Mouse (Mus musculus) embryonic facial prominence, embryonic 12.5 days (tissue): Measurements from ENCODE around the gene Dhx40. TPM values are rescaled to one million over a fixed set of nuclear protein-coding genes. Genes with fewer than 3 reads are reported as not detected.
"Not testable (repeated sequence)": the region's sequence is repeated elsewhere in the genome, so short reads cannot be mapped to it uniquely, and the experiment has no call there.

ENCODE experiments used
- ATAC-seq: fragments of 200-750 bp; cut with Nextera tagmentation; 2 replicates; pipeline ENCODE4 v1.8.0; 2017; ENCODE audit not compliant: insufficient number of reproducible peaks, insufficient read depth, low FRiP score, low TSS enrichment
- H3K27ac ChIP-seq: fragments of 300-500 bp; sonication (generic); 2 replicates; pipeline ENCODE4 v1.5.1; 2016; ENCODE audit warnings: mild to moderate bottlenecking
- H3K27me3 ChIP-seq: fragments of 300-500 bp; sonication (generic); 2 replicates; pipeline ENCODE4 v1.6.1; 2016; ENCODE audit warnings: mild to moderate bottlenecking, moderate library complexity
- H3K36me3 ChIP-seq: fragments of 300-500 bp; sonication (generic); 2 replicates; pipeline ENCODE4 v1.6.1; 2016; ENCODE audit warnings: mild to moderate bottlenecking
- H3K4me1 ChIP-seq: fragments of 300-500 bp; sonication (generic); 2 replicates; pipeline ENCODE4 v1.6.1; 2016
- H3K4me2 ChIP-seq: fragments of 300-500 bp; sonication (generic); replicated peaks from 2 replicates; pipeline ENCODE4 v1.6.1; 2016; ENCODE audit warnings: mild to moderate bottlenecking, moderate library complexity
- H3K4me3 ChIP-seq: fragments of 300-500 bp; sonication (generic); 2 replicates; pipeline ENCODE4 v1.5.1; 2016; ENCODE audit warnings: mild to moderate bottlenecking
- H3K9ac ChIP-seq: fragments of 300-500 bp; sonication (generic); 2 replicates; pipeline ENCODE4 v1.6.1; 2016; ENCODE audit warnings: mild to moderate bottlenecking, moderate library complexity
- H3K9me3 ChIP-seq: fragments of 300-500 bp; sonication (generic); 2 replicates; pipeline ENCODE4 v1.6.1; 2016; ENCODE audit warnings: mild to moderate bottlenecking, moderate library complexity
- WGBS: fragments of 180-500 bp; shearing (Covaris S2); methylation state at CpG from one replicate; pipeline ENCODE4 v1.1.7; 2016; 5-methylcytosine and 5-hydroxymethylcytosine counted together
- polyA plus RNA-seq: library from polyadenylated mRNA; unstranded; fragments of >200 nt; fragmentation: Nextera tagmentation; extraction: Ambion mirVana; gene quantifications from 2 replicates; pipeline ENCODE4 v1.2.1, GENCODE M21; 2016

The Dhx40 gene
- polyA plus RNA-seq, 1 experiment from 2014 or later: 31.2 TPM

GRCm38 (mm10) chr11:86742605-86743004 is 64.9 kb downstream of the Dhx40 start:
- WGBS: 69% methylated on average over 2 of the region's 2 CpGs
- H3K36me3 ChIP-seq: no peaks in the 10 kb centered on the region

GRCm38 (mm10) chr11:86741505-86741904 is 66.0 kb downstream of the Dhx40 start:
- H3K9me3 ChIP-seq: no peaks in the 10 kb centered on the region
- WGBS: 98% methylated on average over 5 of the region's 5 CpGs
- H3K27ac ChIP-seq: no peak overlapping the region
- ATAC-seq: no peak
- H3K4me3 ChIP-seq: no peak overlapping the region
- H3K4me2 ChIP-seq: no peak overlapping the region
- H3K27me3 ChIP-seq: no peaks in the 10 kb centered on the region
- no peaks in the 10 kb centered on the region for H3K36me3 ChIP-seq
- no peak overlapping the region for H3K9ac ChIP-seq
- H3K4me1 ChIP-seq: no peaks in the 10 kb centered on the region

More at GRCm38 (mm10) chr11:86742605-86743004, 64.9 kb downstream of the Dhx40 start:
- Histone ChIP-seq H3K9ac (no peak overlapping the region), H3K9me3 (no peaks in the 10 kb centered on the region), H3K27ac (no peak overlapping the region), H3K4me1 (no peaks in the 10 kb centered on the region), H3K27me3 (no peaks in the 10 kb centered on the region), H3K4me3 (no peak overlapping the region), H3K4me2 (no peak overlapping the region)
- ATAC-seq: no peak

DNA sequence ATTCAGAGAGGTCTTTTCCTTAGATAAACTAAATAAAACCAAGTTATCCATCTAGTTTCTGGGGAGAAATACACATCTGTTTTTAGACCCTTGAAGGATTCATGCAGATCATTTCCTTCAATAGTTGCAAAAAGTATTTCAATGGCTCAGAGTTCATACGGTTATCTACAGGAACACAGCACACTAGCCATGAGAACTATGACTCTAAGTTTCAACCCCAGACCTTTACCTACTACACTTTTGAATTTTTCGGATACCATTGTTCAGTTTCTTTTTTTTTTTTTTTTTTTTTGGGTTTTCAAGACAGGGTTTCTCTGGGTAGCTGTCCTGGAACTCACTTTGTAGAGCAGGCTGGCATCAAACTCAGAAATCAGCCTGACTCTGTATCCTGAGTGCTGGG is 68.1 kb downstream of the Dhx40 start:
- no peak overlapping the region for H3K4me3 ChIP-seq
- no peaks in the 10 kb centered on the region for H3K9me3 ChIP-seq
- H3K9ac ChIP-seq: no peak overlapping the region
- 91% methylated on average over 2 of the region's 2 CpGs for WGBS
- H3K27ac ChIP-seq: no peak overlapping the region
- no peak overlapping the region for H3K4me2 ChIP-seq
- peaks cover 4% of the 10 kb centered on the region; the same call in 1 of the 2 replicates for H3K36me3 ChIP-seq
- H3K27me3 ChIP-seq: no peaks in the 10 kb centered on the region
- no peaks in the 10 kb centered on the region for H3K4me1 ChIP-seq
- no peak for ATAC-seq

DNA sequence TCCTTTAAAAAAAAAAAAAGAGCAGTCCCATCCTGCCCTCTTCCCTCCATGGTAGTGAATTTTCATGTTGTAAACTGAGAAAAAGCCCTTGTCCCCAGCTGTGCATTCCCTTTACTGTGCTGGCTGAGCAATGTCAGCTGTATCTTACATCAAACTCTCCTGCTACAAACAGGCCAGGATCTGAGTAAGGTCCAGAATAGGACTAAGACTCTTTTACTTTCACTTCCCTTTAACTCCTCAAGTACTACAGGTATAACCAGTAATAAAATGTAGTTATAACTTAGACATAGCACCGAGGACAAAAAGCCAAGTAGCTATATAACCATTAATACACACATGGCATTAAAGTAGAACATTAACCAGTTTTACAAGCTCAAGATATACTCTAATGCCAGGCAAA is 68.6 kb downstream of the Dhx40 start:
- H3K4me3 ChIP-seq: no peak overlapping the region
- H3K9ac ChIP-seq: no peak overlapping the region
- peaks cover 4% of the 10 kb centered on the region; the same call in 1 of the 2 replicates for H3K36me3 ChIP-seq
- WGBS: 94% methylated on average over 1 of the region's 1 CpGs
- no peaks in the 10 kb centered on the region for H3K4me1 ChIP-seq
- H3K27me3 ChIP-seq: no peaks in the 10 kb centered on the region
- no peaks in the 10 kb centered on the region for H3K9me3 ChIP-seq
- no peak overlapping the region for H3K4me2 ChIP-seq
- ATAC-seq: no peak
- H3K27ac ChIP-seq: no peak overlapping the region

- not testable (repeated sequence) for H3K27me3 ChIP-seq, H3K4me2 ChIP-seq, H3K4me3 ChIP-seq, H3K9ac ChIP-seq, H3K9me3 ChIP-seq, H3K36me3 ChIP-seq, H3K4me1 ChIP-seq, H3K27ac ChIP-seq, ATAC-seq
- WGBS: 80% methylated on average over 1 of the region's 1 CpGs
Observed at GRCm38 (mm10) chr11:86738308-86738707, 69.2 kb downstream of the Dhx40 start.

GRCm38 (mm10) chr11:86737301-86738000 is 70.1 kb downstream of the Dhx40 start:
- Histone ChIP-seq H3K36me3 (peaks cover 14% of the 10 kb centered on the region; the same call in 1 of the 2 replicates), H3K9me3 (no peaks in the 10 kb centered on the region), H3K27ac (no peak overlapping the region), H3K4me3 (no peak overlapping the region), H3K9ac (no peak overlapping the region), H3K27me3 (no peaks in the 10 kb centered on the region), H3K4me1 (no peaks in the 10 kb centered on the region), H3K4me2 (no peak overlapping the region)
- WGBS: 83% methylated on average over 8 of the region's 8 CpGs
- ATAC-seq: no peak

- H3K36me3 ChIP-seq: peaks cover 28% of the 10 kb centered on the region
- H3K4me1 ChIP-seq: no peaks in the 10 kb centered on the region
- no peaks in the 10 kb centered on the region for H3K9me3 ChIP-seq
- no peak overlapping the region for H3K4me3 ChIP-seq
- no peak overlapping the region for H3K9ac ChIP-seq
- WGBS: 89% methylated on average over 4 of the region's 4 CpGs
- H3K27ac ChIP-seq: no peak overlapping the region
- H3K27me3 ChIP-seq: no peaks in the 10 kb centered on the region
- no peak for ATAC-seq
- H3K4me2 ChIP-seq: no peak overlapping the region
Observed at GRCm38 (mm10) chr11:86734993-86735392, 72.6 kb downstream of the Dhx40 start.

DNA sequence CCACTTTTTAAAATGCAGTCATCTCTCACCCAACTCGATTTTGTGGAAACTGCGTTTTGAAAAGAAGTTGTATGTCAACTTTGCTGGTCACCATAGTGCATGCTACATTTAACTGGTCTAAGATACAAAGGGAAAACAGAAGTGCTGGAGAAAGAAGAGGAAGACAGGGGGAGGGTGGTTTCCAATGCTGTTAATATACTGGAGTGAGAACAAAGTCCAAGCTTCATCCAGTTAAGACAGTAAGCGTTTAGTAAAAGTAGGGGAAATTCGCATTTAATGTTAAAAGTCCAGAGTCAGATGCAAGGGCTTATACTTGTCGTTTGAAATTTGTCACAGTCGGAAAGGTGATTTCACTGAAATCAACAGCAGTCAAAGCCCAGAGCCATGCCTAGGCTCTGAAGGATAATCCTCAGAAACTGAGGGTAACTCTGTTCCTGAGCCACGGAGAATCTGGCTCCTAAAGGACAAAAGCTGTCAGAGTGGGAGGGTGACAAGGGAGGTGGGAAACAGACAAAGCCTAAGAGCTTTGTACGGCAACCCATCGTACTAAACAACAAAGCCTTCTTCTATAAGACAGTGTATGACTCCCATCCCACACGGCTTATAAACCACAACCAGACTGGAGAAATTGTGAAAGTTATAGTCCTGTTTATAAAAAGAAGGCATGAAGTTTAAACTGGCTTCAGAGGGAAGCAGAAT is 73.2 kb downstream of the Dhx40 start:
- Histone ChIP-seq H3K4me2 (no peak overlapping the region), H3K36me3 (peaks cover 32% of the 10 kb centered on the region), H3K27me3 (no peaks in the 10 kb centered on the region), H3K9me3 (no peaks in the 10 kb centered on the region), H3K9ac (no peak overlapping the region), H3K4me1 (no peaks in the 10 kb centered on the region), H3K4me3 (no peak overlapping the region), H3K27ac (no peak overlapping the region)
- ATAC-seq: no peak
- 78% methylated on average over 10 of the region's 10 CpGs for WGBS

- no peak overlapping the region for H3K4me3 ChIP-seq
- WGBS: 89% methylated on average over 2 of the region's 2 CpGs
- no peaks in the 10 kb centered on the region for H3K27me3 ChIP-seq
- H3K27ac ChIP-seq: no peak overlapping the region
- H3K9me3 ChIP-seq: no peaks in the 10 kb centered on the region
- H3K4me1 ChIP-seq: no peaks in the 10 kb centered on the region
- H3K9ac ChIP-seq: no peak overlapping the region
- H3K36me3 ChIP-seq: peaks cover 53% of the 10 kb centered on the region
- no peak overlapping the region for H3K4me2 ChIP-seq
- no peak for ATAC-seq
Observed at GRCm38 (mm10) chr11:86731443-86731842, 76.1 kb downstream of the Dhx40 start.

DNA sequence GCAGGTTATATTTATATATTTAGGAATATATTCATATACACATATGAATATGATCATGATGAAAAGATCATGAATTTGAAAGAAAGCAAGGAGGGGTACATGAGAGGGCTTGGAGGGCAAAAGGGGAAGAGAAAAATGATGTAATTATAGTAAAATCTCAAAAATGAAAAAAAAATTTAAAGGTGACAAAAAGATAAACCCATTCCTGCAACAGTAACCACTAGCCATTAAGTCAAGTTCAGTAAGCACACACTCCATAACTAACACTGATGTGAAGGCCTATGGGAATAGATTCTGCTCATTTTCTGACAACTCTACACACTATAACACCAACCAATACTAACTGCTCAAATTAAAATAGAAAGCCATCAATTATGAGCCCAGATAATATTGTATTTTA is 81.9 kb downstream of the Dhx40 start:
- no peak overlapping the region for H3K9ac ChIP-seq
- H3K36me3 ChIP-seq: peaks cover 61% of the 10 kb centered on the region
- no peaks in the 10 kb centered on the region for H3K4me1 ChIP-seq
- no peak overlapping the region for H3K4me2 ChIP-seq
- H3K27me3 ChIP-seq: no peaks in the 10 kb centered on the region
- no peaks in the 10 kb centered on the region for H3K9me3 ChIP-seq
- H3K4me3 ChIP-seq: no peak overlapping the region
- no peak for ATAC-seq
- no peak overlapping the region for H3K27ac ChIP-seq

GRCm38 (mm10) chr11:86724982-86725381 is 82.6 kb downstream of the Dhx40 start:
- no peak overlapping the region for H3K4me3 ChIP-seq
- H3K9ac ChIP-seq: no peak overlapping the region
- no peaks in the 10 kb centered on the region for H3K27me3 ChIP-seq
- 91% methylated on average over 7 of the region's 7 CpGs for WGBS
- H3K4me1 ChIP-seq: no peaks in the 10 kb centered on the region
- H3K36me3 ChIP-seq: peaks cover 63% of the 10 kb centered on the region
- no peak overlapping the region for H3K27ac ChIP-seq
- no peak for ATAC-seq
- no peak overlapping the region for H3K4me2 ChIP-seq
- H3K9me3 ChIP-seq: no peaks in the 10 kb centered on the region

GRCm38 (mm10) chr11:86724004-86724403 is 83.5 kb downstream of the Dhx40 start:
- ATAC-seq: no peak
- 90% methylated on average over 3 of the region's 3 CpGs for WGBS
- H3K27me3 ChIP-seq: no peaks in the 10 kb centered on the region
- no peak overlapping the region for H3K4me3 ChIP-seq
- H3K9ac ChIP-seq: no peak overlapping the region
- H3K9me3 ChIP-seq: no peaks in the 10 kb centered on the region
- H3K4me1 ChIP-seq: no peaks in the 10 kb centered on the region
- no peak overlapping the region for H3K27ac ChIP-seq
- H3K4me2 ChIP-seq: no peak overlapping the region
- H3K36me3 ChIP-seq: peaks cover 66% of the 10 kb centered on the region
